Mouse (Mus musculus): ENCODE measurements around the gene Sfxn1.

The Sfxn1 gene

GRCm38 (mm10) chr13:54143788-54144187, 72.1 kb downstream of the Sfxn1 start:
- no peak for DNase-seq

- DNase-seq, result no peak
These were observed 73.0 kb downstream of the Sfxn1 start for GRCm38 (mm10) chr13:54144624-54145023.

GRCm38 (mm10) chr13:54147328-54147727, 75.7 kb downstream of the Sfxn1 start:
- DNase-seq, result peak; percentile 5

- DNase-seq, result no peak
These were observed 80.8 kb downstream of the Sfxn1 start for GRCm38 (mm10) chr13:54152421-54152820.

DNA sequence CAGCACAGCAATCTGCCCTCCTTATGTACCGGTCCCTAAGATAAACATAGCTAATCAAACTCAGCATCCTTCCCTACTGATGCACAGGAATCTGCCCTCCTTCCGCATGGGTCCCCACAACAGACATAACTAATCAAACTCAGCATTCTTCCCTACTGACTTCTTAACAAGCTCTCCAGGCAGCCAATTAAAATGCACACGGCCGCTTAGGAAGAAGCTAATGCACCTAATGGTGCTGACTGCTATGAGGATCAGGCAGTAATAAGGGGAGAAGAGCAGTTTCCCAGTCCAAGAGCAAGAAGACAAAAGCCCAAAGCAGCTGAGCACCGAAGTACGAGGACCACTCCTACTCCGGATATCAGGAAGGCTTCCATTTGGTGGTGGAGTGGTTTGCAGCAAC, 81.2 kb downstream of the Sfxn1 start:
- no peak for DNase-seq

- DNase-seq, result no peak
These were observed 82.1 kb downstream of the Sfxn1 start for GRCm38 (mm10) chr13:54153672-54154218.

DNA sequence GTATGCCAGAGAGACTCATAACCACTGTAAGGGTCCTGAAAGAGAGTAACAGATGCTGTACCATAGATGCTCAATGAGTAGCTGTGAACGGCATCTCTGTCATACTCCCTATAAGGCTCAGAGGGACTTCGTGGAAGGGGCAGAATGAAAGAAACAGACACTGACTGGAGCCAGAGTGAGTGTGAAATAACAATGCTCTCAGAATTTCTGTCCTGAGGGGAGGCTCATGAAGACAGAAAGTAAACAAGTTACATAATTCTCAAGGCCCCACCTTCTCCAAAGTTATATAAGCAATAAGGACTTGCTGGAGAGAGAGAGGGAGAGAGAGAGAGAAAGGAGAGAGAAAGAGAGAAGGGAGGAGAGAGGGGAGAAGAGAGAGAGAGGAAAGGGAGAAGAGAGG, 84.2 kb downstream of the Sfxn1 start:
- no peak for DNase-seq
